Mouse (Mus musculus): ENCODE data around the gene Frmpd2.

Frmpd2 gene

GRCm38 (mm10) chr14:33607431-33607830 is 135.9 kb downstream of the Frmpd2 start:
- DNase-seq (ENCODE audit: low spot score in 2 of 2) = no peak

Data from spleen, postnatal 14 days (tissue).